Mouse (Mus musculus) neutrophil, adult 59 days (primary cell): ENCODE results near the gene Selenoh. TPM values are rescaled to one million over a fixed set of nuclear protein-coding genes. Genes with fewer than 3 reads are reported as not detected.

Source experiments
- total RNA-seq, 2 experiments: library from RNA; stranded (reverse); gene quantifications; 1 replicate in 1 of 2; 2 replicates in 1 of 2; pipeline ENCODE4 v1.2.4; 2023

Selenoh gene
- total RNA-seq: 10 to 100 TPM; 33.9 to 48.3 TPM

DNA sequence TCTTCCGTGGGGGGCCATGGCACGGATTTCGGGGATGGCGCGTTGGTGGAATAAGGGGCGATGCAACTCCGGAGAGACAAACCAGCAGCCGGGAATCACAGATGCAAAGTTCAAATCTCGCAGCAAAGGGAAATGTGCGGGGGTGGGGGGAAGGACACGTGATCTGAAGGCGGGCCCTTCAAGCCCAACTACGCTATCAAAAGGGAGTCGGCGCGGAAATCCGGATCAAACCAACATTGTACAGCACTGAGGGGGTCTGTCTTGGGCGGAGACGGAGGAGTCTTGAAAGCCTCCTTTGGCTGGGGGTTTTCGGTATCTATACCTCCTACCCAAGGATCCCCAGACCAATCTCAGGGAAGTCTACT, at the start of gene Selenoh:
Gene Selenoh (minus strand): TSS at position 202 of the 365 bp plus-strand sequence.

DNA sequence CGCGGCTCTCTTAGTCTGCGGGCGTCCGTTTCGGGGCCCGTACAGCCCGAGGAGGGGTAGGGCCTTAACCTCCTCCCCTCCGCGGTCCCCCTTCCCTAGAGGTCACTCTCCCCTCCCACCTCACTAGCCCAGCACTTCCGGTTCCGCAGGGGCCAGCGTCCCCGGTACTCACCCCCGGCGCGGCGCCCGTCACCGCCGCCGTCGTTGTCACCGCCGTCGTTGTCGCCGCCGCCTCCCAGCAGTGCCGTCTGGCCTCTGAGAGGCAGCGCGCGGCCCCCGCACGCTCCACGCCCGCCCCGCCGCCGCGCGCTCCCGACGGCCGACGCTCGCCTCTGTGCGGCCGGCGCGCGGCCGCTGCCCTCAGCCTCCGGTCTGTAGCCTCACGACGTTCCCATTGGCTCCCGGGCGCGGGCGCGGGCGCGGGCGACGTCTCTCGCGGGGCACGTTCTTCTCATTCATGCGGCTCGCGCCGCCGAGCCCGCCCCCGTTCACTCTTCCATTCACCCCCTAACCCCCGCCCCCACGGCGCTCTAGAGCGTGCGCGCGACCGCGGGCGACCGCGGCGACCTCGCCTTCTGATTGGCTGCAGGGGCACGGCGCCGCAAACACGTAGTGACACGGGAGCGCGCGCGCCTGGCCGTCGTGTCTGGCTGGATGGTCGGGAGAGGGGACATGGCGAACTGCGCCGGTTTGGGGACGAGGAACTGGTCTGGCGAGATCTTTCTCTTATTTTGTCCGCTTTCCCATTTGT, 44.4 kb upstream of the Selenoh start, which contains the start of gene Zdhhc5:
Gene Zdhhc5 (minus strand): TSS at position 370 of the 751 bp plus-strand sequence.

DNA sequence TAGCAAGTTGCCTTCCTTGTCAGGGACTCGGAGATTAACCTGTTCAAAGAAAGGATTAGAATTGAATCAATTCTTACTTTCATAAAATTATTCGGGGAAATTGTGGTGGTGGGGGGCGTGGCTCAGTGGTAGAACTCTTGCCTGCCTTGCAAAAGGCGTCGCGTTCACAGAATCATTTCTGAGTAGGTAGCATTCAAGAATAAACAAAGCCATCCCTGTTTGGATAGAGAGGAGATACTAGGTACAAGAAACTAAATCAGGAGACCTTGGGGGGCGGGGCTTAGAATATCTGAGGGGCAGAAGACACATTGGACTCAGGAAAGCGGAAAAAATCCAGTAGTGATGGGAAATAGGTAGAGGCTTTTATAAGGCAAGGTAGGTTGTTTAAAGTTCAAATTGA, 8.4 kb upstream of the Selenoh start, which contains the start of gene Tmx2:
Gene Tmx2 (minus strand): TSS at position 125 of the 400 bp plus-strand sequence.

GRCm38 (mm10) chr2:84677968-84678880, 7.7 kb upstream of the Selenoh start, which contains the start of the genes Gm28635 and Med19:
Gm28635 (minus strand) TSS chr2:84678041.
Med19 (plus strand) TSS chr2:84678402.

GRCm38 (mm10) chr2:84658806-84659205, 11.8 kb downstream of the Selenoh start, which contains the start of gene Btbd18:
Btbd18 (plus strand) TSS chr2:84659079.

GRCm38 (mm10) chr2:84650464-84651195, 19.9 kb downstream of the Selenoh start, which contains the start of gene Ctnnd1:
Ctnnd1 (minus strand) TSS chr2:84650765.

Other genes with a start within 250 kb of the Selenoh start
- gene Calcrl, start 245.4 kb downstream of the Selenoh start, total RNA-seq: 10 to 100 TPM; 18.4 to 23.9 TPM
- gene Tfpi, start 194.0 kb downstream of the Selenoh start, total RNA-seq: 1 to 10 TPM; 3.2 to 4.5 TPM
- gene Ctnnd1, start 20.0 kb downstream of the Selenoh start, total RNA-seq: 10 to 100 TPM; 13.6 to 20.2 TPM
- gene Btbd18, start 11.7 kb downstream of the Selenoh start, total RNA-seq: not detected
- not detected for gene Gm28635, start 7.3 kb upstream of the Selenoh start, total RNA-seq
- 1 to 10 TPM; 8.7 to 9.4 TPM for gene Med19, start 7.6 kb upstream of the Selenoh start, total RNA-seq
- 10 to 100 TPM; 16.0 to 17.0 TPM for gene Tmx2, start 8.4 kb upstream of the Selenoh start, total RNA-seq
- gene Zdhhc5, start 44.4 kb upstream of the Selenoh start, total RNA-seq: 10 to 100 TPM; 39.0 TPM
- 10 to 100 TPM; 16.4 to 22.9 TPM for gene Clp1, start 56.6 kb upstream of the Selenoh start, total RNA-seq
- 1 to 10 TPM; 2.1 to 2.3 TPM for gene Ypel4, start 63.3 kb upstream of the Selenoh start, total RNA-seq
- gene Gm19426, start 72.9 kb upstream of the Selenoh start, total RNA-seq: not detected
- gene Serping1, start 104.7 kb upstream of the Selenoh start, total RNA-seq: under 1 TPM; 0.20 to 0.90 TPM
- 10 to 100 TPM; 21.7 to 29.5 TPM for gene Ube2l6, start 128.1 kb upstream of the Selenoh start, total RNA-seq
- gene Smtnl1, start 151.9 kb upstream of the Selenoh start, total RNA-seq: under 1 TPM in 1 of 2 experiments, not detected in 1; 0.35 TPM
- gene Timm10, start 156.2 kb upstream of the Selenoh start, total RNA-seq: 1 to 10 TPM; 5.6 to 7.0 TPM
- 10 to 100 TPM in 1 of 2 experiments, 1 to 10 TPM in 1; 6.7 to 11.0 TPM for gene Slc43a1, start 168.1 kb upstream of the Selenoh start, total RNA-seq
- not detected for gene Rtn4rl2, start 215.9 kb upstream of the Selenoh start, total RNA-seq